ENCODE assay signal across 17 mouse cellular contexts in genomic region chr15:88709878-88710277, GRCm38 (mm10). TPM values are rescaled to one million over a fixed set of nuclear protein-coding genes. Genes with fewer than 3 reads are reported as not detected.
DNase-seq lines count a peak whose midpoint lies in the region; TF ChIP-seq lines count a peak whose summit lies in the region.
"Had no signal": no experiment of that assay in that cellular context is flagged by ENCODE, and none has a peak within 500 bp of the region (broad histone marks: within the 10 kb centered on the region; RNA-seq: fewer than 3 reads in every experiment).

No protein-coding gene starts in this region.

- no peaks in the 10 kb centered on the region for H3K9me3 ChIP-seq in E14TG2a.4 (ENCODE audit: low read length)
- no peaks in the 10 kb centered on the region for H3K9me3 ChIP-seq in ES-Bruce4 (replicated peaks; ENCODE audit: control insufficient read depth, insufficient read depth, low read length, poor library complexity, severe bottlenecking)
- no peaks in the 10 kb centered on the region for H3K9me3 ChIP-seq in ES-E14 (ENCODE audit: control insufficient read depth, insufficient read depth, low read depth, low read length)
- H3K9me3 ChIP-seq: embryonic facial prominence, embryonic 10.5 days; embryonic facial prominence, embryonic 12.5 days; forebrain, embryonic 13.5 days; forebrain, embryonic 15.5 days had no signal

- H3K36me3 ChIP-seq in E14TG2a.4 (ENCODE audit: insufficient read depth, low read length) = peaks cover 81% of the 10 kb centered on the region
- peaks cover 40% of the 10 kb centered on the region for H3K36me3 ChIP-seq in ES-Bruce4 (ENCODE audit: control insufficient read depth, insufficient read depth, low read length, poor library complexity, severe bottlenecking)
- peaks cover 49% of the 10 kb centered on the region for H3K36me3 ChIP-seq in ES-E14 (ENCODE audit: control insufficient read depth, insufficient read depth, low read length, poor library complexity, severe bottlenecking)

- H3K4me1 ChIP-seq in E14TG2a.4 (replicated peaks; ENCODE audit: low read depth, low read length) (peaks cover 86% of the 10 kb centered on the region), ES-Bruce4 (ENCODE audit: control insufficient read depth, insufficient read depth, low read length) (peaks cover 2% of the 10 kb centered on the region), ES-E14 (ENCODE audit: control insufficient read depth in 2 of 2, insufficient read depth in 2 of 2, low read length in 2 of 2, poor library complexity in 1 of 2) (peaks cover 11 to 28% of the 10 kb centered on the region in 2 experiments; a peak in 3 of 4 replicates)
- H3K4me1 ChIP-seq: embryonic facial prominence, embryonic 10.5 days; embryonic facial prominence, embryonic 12.5 days; forebrain, embryonic 13.5 days; forebrain, embryonic 15.5 days had no signal

- in situ Hi-C loops in ES-E14 (cut with MboI; ENCODE audit: low sequenced_read_pairs in 2 of 2, unreplicated experiment in 2 of 2) = no loop called here

- no peak for DNase-seq in ES-E14 (ENCODE audit: low read depth, low spot score)
- DNase-seq in ZHBTc4 (ENCODE audit: low read depth, low spot score) = peak; percentile 67
- DNase-seq in cerebellum, adult 8-10 months = no peak
- no peak for DNase-seq in natural killer cell, adult 2 months (ENCODE audit: low spot score in 2 of 2)
- DNase-seq in left cerebral cortex, postnatal 10 days (ENCODE audit: extremely low spot score in 1 of 2, low spot score in 2 of 2) = no peak
- DNase-seq: cerebellum, adult 11 months; cerebellum, adult 18-20 months; cerebellum, adult 9-10 months; cerebellum, postnatal 10 days; cerebellum, postnatal 25 days; forebrain, postnatal 0 days had no signal

- TF ChIP-seq EP300 in ES-Bruce4 (IDR thresholded peaks at IDR 0.05; ENCODE audit: insufficient read depth, low read depth, low read length) = no peak

- H3K27me3 ChIP-seq in E14TG2a.4 (ENCODE audit: insufficient read depth, low read length) (no peaks in the 10 kb centered on the region), ES-Bruce4 (ENCODE audit: control insufficient read depth, insufficient read depth, low read length, poor library complexity, severe bottlenecking) (no peaks in the 10 kb centered on the region)
- H3K27me3 ChIP-seq: embryonic facial prominence, embryonic 12.5 days; forebrain, embryonic 13.5 days; forebrain, embryonic 15.5 days had no signal

- H3K27ac ChIP-seq in ES-Bruce4 (ENCODE audit: insufficient read depth, low read length) (peak overlapping the region; percentile 94), ES-E14 (ENCODE audit: insufficient read depth, low read depth, low read length, poor library complexity, severe bottlenecking) (peak overlapping the region; percentile 99)
- H3K27ac ChIP-seq: embryonic facial prominence, embryonic 10.5 days; embryonic facial prominence, embryonic 12.5 days; forebrain, embryonic 13.5 days; forebrain, embryonic 15.5 days had no signal

- peak overlapping the region; percentile 81 for H3K4me3 ChIP-seq in E14TG2a.4 (replicated peaks; ENCODE audit: low read length)
- H3K4me3 ChIP-seq in ES-Bruce4 (ENCODE audit: low read depth, low read length) = peak overlapping the region; percentile 19
- H3K4me3 ChIP-seq in ES-E14 (ENCODE audit: insufficient read depth in 1 of 2, low read depth in 1 of 2, low read length in 2 of 2, poor library complexity in 1 of 2, severe bottlenecking in 1 of 2) = peak overlapping the region; percentile 32 to 47
- H3K4me3 ChIP-seq: embryonic facial prominence, embryonic 10.5 days; embryonic facial prominence, embryonic 12.5 days; forebrain, embryonic 13.5 days; forebrain, embryonic 15.5 days had no signal

- H3K9ac ChIP-seq in ES-Bruce4 (ENCODE audit: low read depth, poor library complexity, severe bottlenecking) = peak overlapping the region; percentile 30
- peak overlapping the region; percentile 67 for H3K9ac ChIP-seq in ES-E14 (ENCODE audit: insufficient read depth, low read depth, low read length, poor library complexity, severe bottlenecking)
- H3K9ac ChIP-seq: embryonic facial prominence, embryonic 12.5 days; forebrain, embryonic 13.5 days; forebrain, embryonic 15.5 days; forebrain, postnatal 0 days had no signal

- TF ChIP-seq POLR2A in ES-Bruce4 (IDR thresholded peaks at IDR 0.05; ENCODE audit: insufficient read depth, low read length) = no peak

- intact Hi-C loops in left cerebral cortex, postnatal 10 days (cut with DNase I) = no loop called here

- TF ChIP-seq CTCF in E14TG2a.4 (conservative IDR thresholded peaks at IDR 0.05; ENCODE audit: low read length) = no peak
- TF ChIP-seq CTCF in ES-Bruce4 (IDR thresholded peaks at IDR 0.05; ENCODE audit: low read depth, low read length) = no peak

TF ChIP-seq in ES-E14, 5 proteins besides CTCF, POLR2A, EP300 and RAD21:
- TF ChIP-seq ZNF384 (IDR thresholded peaks at IDR 0.05; ENCODE audit: low read depth, low read length) (no peak), ZC3H11A (IDR thresholded peaks at IDR 0.05; ENCODE audit: borderline replicate concordance, low read depth, low read length) (no peak), MAFK (IDR thresholded peaks at IDR 0.05; ENCODE audit: insufficient read depth, low read depth, low read length) (no peak), HCFC1 (IDR thresholded peaks at IDR 0.05; ENCODE audit: borderline replicate concordance, insufficient read depth, low read length) (no peak), CHD2 (IDR thresholded peaks at IDR 0.05; ENCODE audit: low read depth, low read length) (no peak)

RNA-seq across cellular contexts. Expression of gene Brd1, which starts 24.2 kb away (rescaled TPM):
- 85.9 and 86.2 TPM in 2 replicates for polyA plus RNA-seq in ES-Bruce4 (2011; ENCODE audit: insufficient read depth, insufficient read length, low read depth, missing spikeins)
- total RNA-seq in ES-E14 (2012; rRNA removed) = 52.0 and 54.2 TPM in 2 replicates
- 10 to 100 TPM; 47.7 to 48.7 TPM for total RNA-seq in left cerebral cortex, postnatal 10 days (2021)

RNA-seq across cellular contexts. Expression of gene Zbed4, which starts 41.6 kb away (rescaled TPM):
- 36.9 and 44.5 TPM in 2 replicates for polyA plus RNA-seq in ES-Bruce4 (2011; ENCODE audit: insufficient read depth, insufficient read length, low read depth, missing spikeins)
- total RNA-seq in ES-E14 (2012; rRNA removed) = 32.9 and 43.6 TPM in 2 replicates
- 10 to 100 TPM; 14.0 to 15.6 TPM for total RNA-seq in left cerebral cortex, postnatal 10 days (2021)

Comparison
In these comparisons a context has a peak if more than half of its experiments do, and no peak if none do; other contexts are left out.
1. H3K4me3 ChIP-seq: peak in every context shown above with its lines; median percentile 81 in E14TG2a.4; 40 in ES-E14; 19 in ES-Bruce4.